In genomic region chr13:56428724-56429500, GRCm38 (mm10) we compare ENCODE assay signal across 8 mouse cellular contexts. TPM values are rescaled to one million over a fixed set of nuclear protein-coding genes. Genes with fewer than 3 reads are reported as not detected.
DNase-seq lines count a peak whose midpoint lies in the region; ATAC-seq lines count a peak whose summit lies in the region.
"Had no signal": no experiment of that assay in that cellular context is flagged by ENCODE, and none has a peak within 500 bp of the region (broad histone marks: within the 10 kb centered on the region; RNA-seq: fewer than 3 reads in every experiment).

No protein-coding gene starts in this region.

- H3K36me3 ChIP-seq in intestine, embryonic 15.5 days: no peaks in the 10 kb centered on the region
- no peaks in the 10 kb centered on the region for H3K36me3 ChIP-seq in midbrain, embryonic 14.5 days (ENCODE audit: control insufficient read depth, insufficient read depth, low read length)
- no peaks in the 10 kb centered on the region for H3K36me3 ChIP-seq in stomach, embryonic 16.5 days (ENCODE audit: control insufficient read depth, insufficient read depth, low read length)

- no peak overlapping the region for H3K4me3 ChIP-seq in intestine, embryonic 15.5 days (replicated peaks)
- no peak overlapping the region for H3K4me3 ChIP-seq in midbrain, embryonic 14.5 days (replicated peaks; ENCODE audit: low read depth, low read length)
- no peak overlapping the region for H3K4me3 ChIP-seq in stomach, embryonic 16.5 days (replicated peaks; ENCODE audit: low read length)

- intact Hi-C loops in left cerebral cortex, postnatal 4 days (cut with DNase I): loop anchor here (5.0 kb wide), 1 partner anchor 227 kb away; no protein-coding TSS in a partner anchor

- peaks cover 8% of the 10 kb centered on the region; the same call in 1 of the 2 replicates for H3K27me3 ChIP-seq in intestine, embryonic 15.5 days (replicated peaks)
- H3K27me3 ChIP-seq in midbrain, embryonic 14.5 days (ENCODE audit: control insufficient read depth, insufficient read depth, low read length): no peaks in the 10 kb centered on the region
- H3K27me3 ChIP-seq in stomach, embryonic 16.5 days (ENCODE audit: control insufficient read depth, insufficient read depth, low read length): no peaks in the 10 kb centered on the region; the same call in 1 of the 2 replicates

- H3K9ac ChIP-seq in intestine, embryonic 15.5 days: no peak overlapping the region
- no peak overlapping the region for H3K9ac ChIP-seq in midbrain, embryonic 14.5 days (replicated peaks; ENCODE audit: low read length)
- peak overlapping the region; percentile 22; the same call in 1 of the 2 replicates for H3K9ac ChIP-seq in stomach, embryonic 16.5 days (ENCODE audit: low read length)

- H3K4me2 ChIP-seq in intestine, embryonic 15.5 days (replicated peaks): no peak overlapping the region
- H3K4me2 ChIP-seq in midbrain, embryonic 14.5 days (ENCODE audit: low read length): no peak overlapping the region
- no peak overlapping the region for H3K4me2 ChIP-seq in stomach, embryonic 16.5 days (ENCODE audit: low read depth, low read length)

- H3K9me3 ChIP-seq in intestine, embryonic 15.5 days: no peaks in the 10 kb centered on the region
- no peaks in the 10 kb centered on the region for H3K9me3 ChIP-seq in midbrain, embryonic 14.5 days (ENCODE audit: control insufficient read depth, low read length)
- no peaks in the 10 kb centered on the region for H3K9me3 ChIP-seq in stomach, embryonic 16.5 days (replicated peaks; ENCODE audit: control insufficient read depth, low read length)

- peak; percentile 58 to 71 for DNase-seq in adrenal gland, adult 18-20 months (ENCODE audit: low spot score in 2 of 2)
- peak; percentile 92 to 96 for DNase-seq in cerebellum, postnatal 14 days
- DNase-seq in gastrocnemius, adult 18-20 months (ENCODE audit: low spot score): peak; percentile 60
- peak; percentile 90 for DNase-seq in left cerebral cortex, postnatal 4 days
- DNase-seq in midbrain, embryonic 14.5 days: peak; percentile 91

- H3K4me1 ChIP-seq in intestine, embryonic 15.5 days (replicated peaks): 0 out of 2 replicates have a peak, but pooled peaks cover 2% of the 10 kb centered on the region
- H3K4me1 ChIP-seq in midbrain, embryonic 14.5 days (ENCODE audit: control insufficient read depth, insufficient read depth, low read length): 0 out of 2 replicates have a peak, but pooled peaks cover 2% of the 10 kb centered on the region
- H3K4me1 ChIP-seq in stomach, embryonic 16.5 days (ENCODE audit: control insufficient read depth, insufficient read depth, low read length): 0 out of 2 replicates have a peak, but pooled peaks cover 3% of the 10 kb centered on the region

- peak; percentile 76 for ATAC-seq in intestine, embryonic 15.5 days
- ATAC-seq in midbrain, embryonic 14.5 days (ENCODE audit: low FRiP score, low TSS enrichment): peak; percentile 62; the same call in 1 of the 2 replicates
- ATAC-seq in stomach, embryonic 16.5 days (ENCODE audit: insufficient read depth, low FRiP score): peak; percentile 49; the same call in 1 of the 2 replicates

- WGBS in intestine, embryonic 15.5 days: 31% methylated on average over 16 of the region's 16 CpGs
- 32% methylated on average over 16 of the region's 16 CpGs for WGBS in midbrain, embryonic 14.5 days
- 31% methylated on average over 16 of the region's 16 CpGs for WGBS in stomach, embryonic 16.5 days

- no peak overlapping the region for H3K27ac ChIP-seq in intestine, embryonic 15.5 days
- H3K27ac ChIP-seq in midbrain, embryonic 14.5 days (replicated peaks; ENCODE audit: low read depth, low read length): no peak overlapping the region
- H3K27ac ChIP-seq in stomach, embryonic 16.5 days (ENCODE audit: low read length): no peak overlapping the region

RNA-seq across cellular contexts. Expression of gene Gm3045, which starts 2.5 kb away (rescaled TPM):
- not detected for total RNA-seq in adrenal gland, adult 18-20 months (2021)
- total RNA-seq in gastrocnemius, adult 18-20 months (2021): not detected
- polyA plus RNA-seq in intestine, embryonic 15.5 days (2015; fragmentation: Nextera tagmentation; extraction: Ambion mirVana): not detected in 2 replicates
- not detected for total RNA-seq in left cerebral cortex, postnatal 4 days (2021)
- not detected in 2 replicates for polyA plus RNA-seq in midbrain, embryonic 14.5 days (2014; fragmentation: Nextera tagmentation; extraction: Ambion mirVana)
- polyA plus RNA-seq in stomach, embryonic 16.5 days (2015; fragmentation: Nextera tagmentation; extraction: Ambion mirVana): not detected in 2 replicates
- polyA plus RNA-seq: liver, embryonic 16.5 days had no signal

RNA-seq across cellular contexts. Expression of gene Slc25a48, which starts 9.2 kb away (rescaled TPM):
- total RNA-seq in adrenal gland, adult 18-20 months (2021): 1 to 10 TPM; 2.4 to 5.9 TPM
- not detected for total RNA-seq in gastrocnemius, adult 18-20 months (2021)
- 0.10 and 0.13 TPM in 2 replicates for polyA plus RNA-seq in intestine, embryonic 15.5 days (2015; fragmentation: Nextera tagmentation; extraction: Ambion mirVana)
- total RNA-seq in left cerebral cortex, postnatal 4 days (2021): not detected
- polyA plus RNA-seq in midbrain, embryonic 14.5 days (2014; fragmentation: Nextera tagmentation; extraction: Ambion mirVana): 0.11 TPM in 1 of 2 replicates, not detected in the other
- polyA plus RNA-seq in stomach, embryonic 16.5 days (2015; fragmentation: Nextera tagmentation; extraction: Ambion mirVana): 0.11 and 0.14 TPM in 2 replicates

RNA-seq across cellular contexts. Expression of gene Il9, which starts 53.1 kb away (rescaled TPM):
- total RNA-seq in adrenal gland, adult 18-20 months (2021): not detected
- not detected for total RNA-seq in gastrocnemius, adult 18-20 months (2021)
- not detected in 2 replicates for polyA plus RNA-seq in intestine, embryonic 15.5 days (2015; fragmentation: Nextera tagmentation; extraction: Ambion mirVana)
- total RNA-seq in left cerebral cortex, postnatal 4 days (2021): not detected
- not detected in 2 replicates for polyA plus RNA-seq in midbrain, embryonic 14.5 days (2014; fragmentation: Nextera tagmentation; extraction: Ambion mirVana)
- polyA plus RNA-seq in stomach, embryonic 16.5 days (2015; fragmentation: Nextera tagmentation; extraction: Ambion mirVana): not detected in 2 replicates
- polyA plus RNA-seq: liver, embryonic 16.5 days had no signal
